Mouse (Mus musculus) liver, postnatal 0 days (tissue): ENCODE measurements around the gene Sat1. TPM values are rescaled to one million over a fixed set of nuclear protein-coding genes. Genes with fewer than 3 reads are reported as not detected.

Experiments
- ATAC-seq: fragments of 200-750 bp; cut with Nextera tagmentation; 2 replicates; pipeline ENCODE4 v1.8.0; 2017; ENCODE audit warnings: mild to moderate bottlenecking, moderate library complexity
- DNase-seq: peaks from one replicate; pipeline ENCODE4 v3.0.0-alpha.2; 2016
- H3K27ac ChIP-seq: fragments of 300-500 bp; sonication (generic); 2 replicates; pipeline ENCODE4 v1.5.1; 2014; ENCODE audit warnings: antibody characterized with exemption, moderate library complexity, mild to moderate bottlenecking, low read depth
- H3K27me3 ChIP-seq: fragments of 300-500 bp; sonication (generic); 2 replicates; pipeline ENCODE4 v1.6.1; 2014; ENCODE audit warnings: low read length, control low read depth, mixed read lengths; ENCODE audit not compliant: insufficient read depth
- H3K36me3 ChIP-seq: fragments of 300-500 bp; sonication (generic); replicated peaks from 2 replicates; pipeline ENCODE4 v1.6.1; 2014; ENCODE audit warnings: mild to moderate bottlenecking, control low read depth, low read length, moderate library complexity, mixed read lengths; ENCODE audit not compliant: insufficient read depth
- H3K4me1 ChIP-seq: fragments of 300-500 bp; sonication (generic); 2 replicates; pipeline ENCODE4 v1.6.1; 2014; ENCODE audit warnings: antibody characterized with exemption, mild to moderate bottlenecking, control low read depth; ENCODE audit not compliant: insufficient read depth
- H3K4me2 ChIP-seq: fragments of 300-500 bp; sonication (generic); 2 replicates; pipeline ENCODE4 v1.6.1; 2014; ENCODE audit warnings: low read depth, mild to moderate bottlenecking, low read length, moderate library complexity, mixed read lengths
- H3K4me3 ChIP-seq: fragments of 300-500 bp; sonication (generic); 2 replicates; pipeline ENCODE4 v1.5.1; 2014; ENCODE audit warnings: low read depth, low read length
- H3K9ac ChIP-seq: fragments of 300-500 bp; sonication (generic); replicated peaks from 2 replicates; pipeline ENCODE4 v1.6.1; 2014; ENCODE audit warnings: mild to moderate bottlenecking, moderate library complexity
- H3K9me3 ChIP-seq: fragments of 300-500 bp; sonication (generic); 2 replicates; pipeline ENCODE4 v1.6.1; 2016; ENCODE audit warnings: mild to moderate bottlenecking, control low read depth, low read length, mixed read lengths
- CTCF ChIP-seq: sonication (generic); IDR thresholded peaks from 2 replicates; pipeline ENCODE4 v1.5.1; 2016; ENCODE audit warnings: antibody characterized with exemption, low read depth
- EP300 ChIP-seq: IDR thresholded peaks from 2 replicates; pipeline ENCODE4 v1.6.1; 2016; ENCODE audit warnings: antibody characterized with exemption, low read depth, mild to moderate bottlenecking
- WGBS: fragments of 180-500 bp; shearing (Covaris S2); extraction: QIAGEN DNeasy Blood & Tissue Kit; methylation state at CpG from one replicate; pipeline ENCODE4 v1.1.7; 2014; ENCODE audit not compliant: insufficient replicate concordance; 5-methylcytosine and 5-hydroxymethylcytosine counted together
- polyA plus RNA-seq: library from polyadenylated mRNA; unstranded; fragments of >200 nt; fragmentation: Nextera tagmentation; extraction: Ambion mirVana; gene quantifications from 2 replicates; pipeline ENCODE4 v1.2.1, GENCODE M21; 2015

Sat1 gene
- polyA plus RNA-seq, 1 experiment from 2014 or later, result 179 TPM

DNA sequence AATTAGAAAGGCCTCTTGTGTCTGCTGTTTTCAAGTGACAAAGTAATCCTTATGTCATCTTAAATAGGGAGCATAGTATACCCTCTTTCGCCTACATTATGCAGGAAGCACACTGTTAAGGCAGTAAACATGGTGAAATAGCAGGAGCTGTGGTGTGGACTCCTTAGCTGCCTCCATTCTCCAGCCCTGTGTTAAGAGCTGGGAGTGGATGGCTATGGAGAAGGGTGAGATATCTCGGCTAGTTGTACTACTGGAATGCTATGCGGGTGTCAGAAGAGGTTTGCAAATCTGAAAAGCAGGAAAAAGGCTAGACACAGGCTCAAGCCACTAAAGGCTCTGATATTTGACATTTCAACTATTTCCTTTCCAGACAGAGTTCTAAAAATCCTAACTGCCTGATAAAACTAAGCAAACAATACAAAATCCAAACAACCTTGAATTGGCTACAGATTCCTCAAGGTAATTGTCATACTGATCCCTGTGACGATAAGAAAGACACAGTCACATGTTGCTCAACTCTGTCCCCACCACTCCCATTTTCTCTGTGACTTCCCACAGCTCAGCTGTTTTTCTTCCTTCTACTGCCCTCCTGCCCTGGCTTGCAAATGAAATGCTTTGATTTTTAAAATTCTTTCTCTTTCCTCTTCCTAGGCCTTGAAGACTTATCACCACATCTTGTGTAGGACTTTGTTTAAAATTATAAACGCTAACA is 22.4 kb downstream of the Sat1 start:
- no peak for DNase-seq
- Histone ChIP-seq H3K9ac (no peak overlapping the region), H3K4me1 (no peaks in the 10 kb centered on the region), H3K9me3 (no peaks in the 10 kb centered on the region), H3K4me2 (no peak overlapping the region), H3K4me3 (no peak overlapping the region), H3K27me3 (no peaks in the 10 kb centered on the region), H3K27ac (no peak overlapping the region), H3K36me3 (no peaks in the 10 kb centered on the region)
- no peak for TF ChIP-seq EP300
- TF ChIP-seq CTCF, result no peak
- no peak for ATAC-seq
- 49% methylated on average over 5 of the region's 5 CpGs for WGBS

DNA sequence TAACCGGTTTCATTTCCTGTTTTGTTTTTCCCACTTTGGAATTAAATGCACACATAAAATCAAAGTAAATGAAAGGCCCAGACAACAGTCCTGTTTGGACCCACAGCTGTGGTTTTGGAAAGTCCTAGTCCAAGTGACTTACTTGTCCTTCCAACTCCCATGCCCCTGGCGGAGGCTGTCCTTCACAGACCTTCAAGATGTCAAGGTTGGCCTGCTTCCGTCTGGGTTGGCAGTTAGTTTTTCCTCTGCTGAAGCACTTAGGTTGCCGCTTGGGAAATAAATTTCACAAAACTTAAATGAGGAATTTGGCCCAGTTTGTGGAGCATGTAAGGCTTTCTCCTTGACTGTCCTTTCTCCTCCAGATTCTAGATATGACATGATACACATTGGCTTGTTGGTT is 24.3 kb downstream of the Sat1 start:
- 58% methylated on average over 4 of the region's 4 CpGs for WGBS
- no peak for DNase-seq

DNA sequence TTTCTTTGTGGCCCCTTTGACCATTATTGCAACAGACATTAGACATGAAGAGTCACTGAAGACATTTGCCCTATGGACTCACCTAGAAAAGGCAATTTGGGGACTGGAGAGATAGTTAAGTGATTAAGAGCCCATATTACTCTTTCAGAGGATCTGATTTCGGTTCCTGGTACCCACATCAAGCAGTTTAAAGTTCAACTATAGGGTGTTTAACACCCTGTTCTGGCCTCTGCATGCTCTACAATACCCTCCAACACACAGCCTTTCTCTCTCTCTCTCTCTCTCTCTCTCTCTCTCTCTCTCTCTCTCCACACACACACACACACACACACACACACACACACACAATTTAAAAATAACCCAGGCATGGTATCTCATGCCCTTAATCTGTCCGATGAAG is 38.6 kb downstream of the Sat1 start:
- H3K9ac ChIP-seq, result no peak overlapping the region
- no peaks in the 10 kb centered on the region for H3K36me3 ChIP-seq
- no peaks in the 10 kb centered on the region for H3K27me3 ChIP-seq
- TF ChIP-seq CTCF, result no peak
- TF ChIP-seq EP300, result no peak
- no peak overlapping the region for H3K4me3 ChIP-seq
- H3K9me3 ChIP-seq, result no peaks in the 10 kb centered on the region
- DNase-seq, result no peak
- no peak for ATAC-seq
- no peaks in the 10 kb centered on the region for H3K4me1 ChIP-seq
- no peak overlapping the region for H3K4me2 ChIP-seq
- 59% methylated on average over 2 of the region's 2 CpGs for WGBS
- no peak overlapping the region for H3K27ac ChIP-seq

More for the DNA sequence above, 24.3 kb downstream of the Sat1 start:
- no peak for TF ChIP-seq CTCF
- no peak for TF ChIP-seq EP300
- Histone ChIP-seq H3K36me3 (no peaks in the 10 kb centered on the region), H3K4me2 (no peak overlapping the region), H3K9me3 (no peaks in the 10 kb centered on the region), H3K4me1 (no peaks in the 10 kb centered on the region), H3K27ac (no peak overlapping the region), H3K4me3 (no peak overlapping the region), H3K27me3 (no peaks in the 10 kb centered on the region), H3K9ac (no peak overlapping the region)
- no peak for ATAC-seq

DNA sequence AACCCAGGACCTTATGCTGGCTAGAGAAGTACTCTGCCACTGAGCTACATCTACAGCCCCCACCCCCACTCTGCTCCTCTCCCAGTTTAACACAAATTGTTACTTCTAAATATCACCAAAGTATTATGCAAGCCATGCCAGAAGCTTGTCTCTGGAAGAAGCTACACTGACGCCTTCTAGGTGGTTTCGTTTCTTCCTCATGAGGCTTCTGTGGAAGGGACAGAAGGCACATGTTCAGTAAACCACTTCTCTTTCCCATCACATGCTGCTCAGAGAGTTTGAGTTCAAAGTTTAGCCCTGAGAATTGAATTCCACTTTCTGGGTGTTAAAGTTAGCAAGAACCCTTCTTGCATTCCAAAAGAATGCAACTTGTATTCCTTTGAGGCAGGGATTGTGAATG is 39.0 kb downstream of the Sat1 start:
- Histone ChIP-seq H3K4me3 (no peak overlapping the region), H3K27me3 (no peaks in the 10 kb centered on the region), H3K4me2 (no peak overlapping the region), H3K9me3 (no peaks in the 10 kb centered on the region), H3K36me3 (no peaks in the 10 kb centered on the region), H3K4me1 (no peaks in the 10 kb centered on the region), H3K9ac (no peak overlapping the region), H3K27ac (no peak overlapping the region)
- DNase-seq (no peak), ATAC-seq (no peak)
- TF ChIP-seq CTCF (no peak), EP300 (no peak)
- 45% methylated on average over 2 of the region's 2 CpGs for WGBS

DNA sequence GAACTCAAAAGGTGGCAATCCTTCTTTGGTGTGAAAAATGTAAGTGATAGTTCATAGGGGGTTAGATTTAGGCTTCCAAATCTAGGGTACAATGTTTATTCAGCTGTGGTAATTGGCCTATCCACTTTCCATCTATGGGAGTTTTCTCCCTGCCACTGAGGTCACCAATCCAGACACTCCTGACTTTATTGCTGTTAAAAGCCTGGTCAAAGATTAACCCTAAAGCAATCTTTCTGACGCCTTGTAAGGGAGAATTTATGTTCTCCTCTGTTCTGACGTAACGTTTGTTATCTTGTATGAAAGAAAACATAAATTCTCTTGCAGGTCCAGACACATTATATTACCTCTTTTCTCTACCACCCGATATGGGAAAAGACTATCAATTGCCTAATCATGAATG is 40.7 kb downstream of the Sat1 start:
- 65% methylated on average over 4 of the region's 4 CpGs for WGBS
- DNase-seq (no peak), ATAC-seq (no peak)
- H3K27ac ChIP-seq, result no peak overlapping the region
- H3K9ac ChIP-seq, result no peak overlapping the region
- H3K4me3 ChIP-seq, result no peak overlapping the region
- no peaks in the 10 kb centered on the region for H3K36me3 ChIP-seq
- H3K27me3 ChIP-seq, result no peaks in the 10 kb centered on the region
- H3K4me2 ChIP-seq, result no peak overlapping the region
- no peaks in the 10 kb centered on the region for H3K9me3 ChIP-seq
- no peak for TF ChIP-seq EP300
- no peak for TF ChIP-seq CTCF
- no peaks in the 10 kb centered on the region for H3K4me1 ChIP-seq

DNA sequence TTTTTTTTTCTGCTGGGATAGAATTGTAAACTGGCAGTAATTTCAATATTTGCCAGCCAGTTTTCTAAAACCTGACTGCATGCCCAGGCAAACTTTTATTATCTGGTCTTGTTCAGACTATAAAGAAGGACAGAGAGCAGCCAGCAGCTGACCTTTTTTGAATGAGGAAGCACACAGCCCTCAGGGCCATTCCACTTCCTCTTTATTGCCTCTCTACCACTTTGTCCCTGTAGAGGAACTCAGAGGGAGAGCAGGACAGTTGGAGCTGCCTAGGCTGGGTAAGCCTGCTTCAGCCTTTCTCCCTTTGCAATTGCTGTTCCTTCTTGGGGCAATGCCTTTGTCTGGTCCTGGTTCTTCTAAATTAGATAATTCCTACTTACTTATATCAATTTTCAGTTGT is 43.9 kb downstream of the Sat1 start:
- TF ChIP-seq CTCF (no peak), EP300 (no peak)
- Histone ChIP-seq H3K4me3 (no peak overlapping the region), H3K4me1 (no peaks in the 10 kb centered on the region), H3K27me3 (no peaks in the 10 kb centered on the region), H3K9ac (no peak overlapping the region), H3K4me2 (no peak overlapping the region), H3K36me3 (no peaks in the 10 kb centered on the region), H3K27ac (no peak overlapping the region), H3K9me3 (no peaks in the 10 kb centered on the region)
- peak; percentile 12 for DNase-seq
- ATAC-seq, result no peak

DNA sequence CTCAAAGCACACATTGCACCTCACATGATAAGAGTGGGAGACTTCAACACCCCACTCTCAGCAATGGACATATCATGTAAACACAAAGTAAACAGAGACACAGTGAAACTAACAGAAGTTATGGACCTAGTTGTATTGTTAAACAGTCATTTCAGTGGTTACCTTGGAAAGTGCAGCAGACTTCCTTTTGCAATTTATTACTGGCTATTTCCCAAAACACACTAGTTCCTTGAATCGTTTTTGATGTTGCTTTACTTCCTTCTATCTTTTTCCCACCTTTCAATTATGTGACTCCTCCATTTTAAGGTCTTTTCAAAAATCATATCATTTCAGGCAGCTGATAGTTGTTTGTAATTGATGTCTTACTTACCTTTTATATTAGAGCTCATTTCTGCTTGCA is 44.5 kb downstream of the Sat1 start:
- no peak overlapping the region for H3K4me3 ChIP-seq

More for the DNA sequence above, 44.5 kb downstream of the Sat1 start:
- Histone ChIP-seq H3K4me2 (no peak overlapping the region), H3K9me3 (no peaks in the 10 kb centered on the region), H3K27me3 (no peaks in the 10 kb centered on the region), H3K9ac (no peak overlapping the region), H3K27ac (no peak overlapping the region), H3K4me1 (no peaks in the 10 kb centered on the region), H3K36me3 (no peaks in the 10 kb centered on the region)
- DNase-seq (no peak), ATAC-seq (no peak)
- TF ChIP-seq EP300 (no peak), CTCF (no peak)
- WGBS, result 36% methylated on average over 1 of the region's 1 CpGs
